Mouse (Mus musculus): ENCODE results near the gene Pdia3. TPM values are rescaled to one million over a fixed set of nuclear protein-coding genes. Genes with fewer than 3 reads are reported as not detected.

Pdia3 gene
- total RNA-seq, 1 experiment from 2014 or later = 182 TPM

DNA sequence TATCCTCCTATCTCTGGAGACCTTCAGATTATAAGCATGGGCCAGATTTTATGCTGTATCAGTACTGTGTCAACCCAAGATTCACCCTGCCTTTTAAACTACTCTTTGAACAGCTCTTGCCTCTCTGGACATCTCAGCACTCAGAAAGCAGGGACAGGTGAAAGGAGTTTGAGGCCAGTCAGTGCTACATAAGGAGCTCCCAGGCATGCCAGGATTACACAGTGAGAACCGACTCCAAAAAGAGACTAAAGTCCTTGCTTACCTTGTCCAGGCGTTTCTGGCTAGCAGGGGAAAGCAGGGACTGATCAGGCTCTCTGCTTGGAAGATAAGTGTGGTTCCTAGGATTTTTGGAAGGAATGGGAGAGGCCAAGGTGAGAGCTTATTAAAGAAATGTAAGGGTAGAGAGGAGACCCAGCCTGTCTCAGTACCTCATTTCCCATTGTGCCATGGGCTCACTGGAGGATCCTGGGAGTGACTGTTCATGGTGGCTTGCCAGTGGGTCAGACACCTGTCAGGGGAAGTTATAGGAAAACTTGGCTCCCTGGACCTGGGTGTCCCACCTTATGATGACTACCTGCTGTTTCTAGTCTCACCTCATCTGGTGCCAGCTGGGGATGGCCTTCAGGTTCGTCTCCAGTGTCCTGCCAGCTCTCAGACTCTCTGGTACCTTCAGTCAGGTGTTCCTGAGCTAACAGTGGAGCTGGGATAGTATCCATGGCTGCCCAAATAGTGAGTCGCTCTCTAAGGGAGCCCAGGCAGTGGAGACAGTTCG lies 27.4 kb downstream of the Pdia3 start:
- ATAC-seq (replicated peaks; ENCODE audit: insufficient number of reproducible peaks, low FRiP score, low TSS enrichment, poor library complexity, severe bottlenecking) = no peak

GRCm38 (mm10) chr2:121441800-121442199 lies 28.2 kb downstream of the Pdia3 start:
- peak; percentile 32; the same call in 1 of the 2 replicates for ATAC-seq (replicated peaks; ENCODE audit: insufficient number of reproducible peaks, low FRiP score, low TSS enrichment, poor library complexity, severe bottlenecking)

GRCm38 (mm10) chr2:121442259-121443067 lies 28.9 kb downstream of the Pdia3 start:
- peak; percentile 76 for ATAC-seq (replicated peaks; ENCODE audit: insufficient number of reproducible peaks, low FRiP score, low TSS enrichment, poor library complexity, severe bottlenecking)

GRCm38 (mm10) chr2:121443068-121443349 lies 29.4 kb downstream of the Pdia3 start:
- no peak for ATAC-seq (replicated peaks; ENCODE audit: insufficient number of reproducible peaks, low FRiP score, low TSS enrichment, poor library complexity, severe bottlenecking)

GRCm38 (mm10) chr2:121444178-121444577 lies 30.6 kb downstream of the Pdia3 start, which contains the start of gene Ell3:
Ell3 (minus strand) TSS chr2:121444278.
- no peak for ATAC-seq (replicated peaks; ENCODE audit: insufficient number of reproducible peaks, low FRiP score, low TSS enrichment, poor library complexity, severe bottlenecking)

GRCm38 (mm10) chr2:121445117-121445516 lies 31.5 kb downstream of the Pdia3 start:
- no peak for ATAC-seq (replicated peaks; ENCODE audit: insufficient number of reproducible peaks, low FRiP score, low TSS enrichment, poor library complexity, severe bottlenecking)

DNA sequence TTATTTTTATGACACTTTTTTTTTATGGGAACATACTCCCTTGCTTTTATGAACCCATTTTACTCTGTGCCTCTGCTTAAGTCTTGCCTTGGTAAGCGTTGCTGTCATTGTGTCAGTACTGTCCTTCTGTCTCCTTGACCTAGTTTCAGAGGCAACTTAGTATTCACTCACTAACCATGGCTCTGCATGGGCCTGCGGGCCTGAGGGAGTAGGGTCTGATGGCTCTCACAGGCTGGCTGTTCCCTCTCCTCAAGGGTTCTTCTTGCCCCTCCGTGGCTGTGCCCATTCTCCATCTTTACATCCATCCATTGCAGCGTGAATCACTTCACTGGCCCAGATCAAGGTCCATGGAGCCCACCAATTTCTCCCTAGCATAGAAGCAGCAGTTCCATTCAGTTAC lies 32.9 kb downstream of the Pdia3 start:
- no peak for ATAC-seq (replicated peaks; ENCODE audit: insufficient number of reproducible peaks, low FRiP score, low TSS enrichment, poor library complexity, severe bottlenecking)

DNA sequence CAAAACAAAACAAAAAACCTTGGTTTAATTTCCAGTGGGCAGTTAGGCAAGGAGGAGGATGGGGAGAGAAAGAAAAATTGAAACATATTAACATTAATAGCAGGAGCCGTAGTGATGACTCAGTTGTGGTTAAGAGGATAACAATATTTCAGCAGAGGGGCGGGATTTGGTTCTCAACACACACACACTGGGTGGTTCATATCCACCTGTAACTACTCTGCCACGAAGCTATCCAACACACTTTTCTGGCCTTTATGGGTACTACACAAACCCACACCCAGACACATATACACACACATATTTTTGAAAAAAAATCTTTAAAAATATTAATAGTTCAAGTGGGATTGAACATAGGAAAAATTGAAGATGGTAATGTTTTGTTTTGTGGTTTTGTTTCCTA lies 33.4 kb downstream of the Pdia3 start:
- no peak for ATAC-seq (replicated peaks; ENCODE audit: insufficient number of reproducible peaks, low FRiP score, low TSS enrichment, poor library complexity, severe bottlenecking)

DNA sequence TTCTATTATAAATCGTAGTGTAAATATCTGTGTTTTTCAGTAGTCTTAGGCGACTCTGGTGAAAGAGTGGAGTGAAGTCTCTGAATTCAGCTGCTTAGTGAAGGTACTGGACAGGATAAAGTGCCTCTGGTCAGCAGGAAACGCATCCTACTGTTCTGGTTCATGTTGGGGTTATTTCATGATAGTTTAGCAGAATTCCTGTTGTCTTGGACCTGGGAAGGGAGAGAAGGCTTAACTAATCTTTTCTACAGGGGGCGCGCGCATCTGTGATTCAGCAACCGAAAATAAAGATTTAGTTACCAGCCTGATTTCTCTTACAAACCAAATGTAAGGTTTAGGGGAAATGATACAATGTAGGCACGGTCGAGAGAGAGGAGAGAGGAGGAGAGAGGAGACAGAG lies 34.6 kb downstream of the Pdia3 start:
- no peak for ATAC-seq (replicated peaks; ENCODE audit: insufficient number of reproducible peaks, low FRiP score, low TSS enrichment, poor library complexity, severe bottlenecking)

GRCm38 (mm10) chr2:121448739-121449535 lies 35.4 kb downstream of the Pdia3 start, which contains the start of gene Serf2:
Serf2 (plus strand) TSS chr2:121449195.
- peak; percentile 83 for ATAC-seq (replicated peaks; ENCODE audit: insufficient number of reproducible peaks, low FRiP score, low TSS enrichment, poor library complexity, severe bottlenecking)

DNA sequence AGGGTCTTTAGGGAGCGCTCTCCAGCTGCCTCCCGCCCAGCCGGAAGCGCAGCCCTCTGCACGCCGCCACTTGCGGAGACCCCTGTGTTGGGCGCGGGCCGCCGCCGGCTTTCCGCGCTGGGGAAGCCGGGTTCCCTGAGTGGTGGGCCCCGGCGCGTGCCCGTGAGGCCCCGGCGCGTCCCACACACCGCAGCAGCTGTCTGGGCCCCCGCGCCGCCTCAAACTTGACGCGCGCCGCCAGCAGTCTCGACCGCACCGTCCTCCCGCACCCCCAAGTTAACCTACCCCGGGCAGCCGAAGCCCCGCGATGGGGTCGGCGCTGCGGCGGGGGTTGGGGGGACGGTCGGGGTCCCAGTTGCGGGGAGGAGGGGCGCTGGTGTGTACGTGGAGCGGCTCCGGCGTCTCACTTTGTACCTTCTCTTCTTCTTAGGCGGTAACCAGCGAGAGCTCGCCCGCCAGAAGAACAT lies 36.0 kb downstream of the Pdia3 start:
- ATAC-seq (replicated peaks; ENCODE audit: insufficient number of reproducible peaks, low FRiP score, low TSS enrichment, poor library complexity, severe bottlenecking) = no peak

GRCm38 (mm10) chr2:121450093-121450492 lies 36.5 kb downstream of the Pdia3 start:
- peak; percentile 16; the same call in 1 of the 2 replicates for ATAC-seq (replicated peaks; ENCODE audit: insufficient number of reproducible peaks, low FRiP score, low TSS enrichment, poor library complexity, severe bottlenecking)

DNA sequence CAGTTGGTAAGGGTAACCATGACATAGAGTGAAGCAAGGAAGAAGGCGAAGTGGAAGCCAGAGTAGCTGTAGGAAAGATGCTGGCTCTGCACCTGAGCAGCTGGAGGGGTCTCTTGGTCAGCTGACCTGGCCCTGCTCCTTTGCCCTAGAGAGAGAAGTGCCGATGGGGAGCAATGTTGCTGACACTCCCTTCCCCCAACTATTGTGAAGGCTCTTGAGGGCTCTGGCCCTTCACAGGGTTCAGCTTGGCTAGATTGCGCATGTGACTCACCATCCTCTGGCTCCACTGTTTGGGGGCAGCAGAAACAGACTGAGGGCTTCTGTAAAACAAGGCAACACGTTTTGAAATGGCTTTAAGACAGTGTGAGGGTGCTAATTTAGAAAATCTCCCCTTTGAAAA lies 38.8 kb downstream of the Pdia3 start:
- no peak for ATAC-seq (replicated peaks; ENCODE audit: insufficient number of reproducible peaks, low FRiP score, low TSS enrichment, poor library complexity, severe bottlenecking)

GRCm38 (mm10) chr2:121452990-121453389 lies 39.4 kb downstream of the Pdia3 start, which contains the start of gene Hypk:
Hypk (plus strand) TSS chr2:121453290.
- no peak for ATAC-seq (replicated peaks; ENCODE audit: insufficient number of reproducible peaks, low FRiP score, low TSS enrichment, poor library complexity, severe bottlenecking)

GRCm38 (mm10) chr2:121453917-121454316 lies 40.3 kb downstream of the Pdia3 start:
- ATAC-seq (replicated peaks; ENCODE audit: insufficient number of reproducible peaks, low FRiP score, low TSS enrichment, poor library complexity, severe bottlenecking) = no peak

GRCm38 (mm10) chr2:121455534-121455933 lies 42.0 kb downstream of the Pdia3 start:
- no peak for ATAC-seq (replicated peaks; ENCODE audit: insufficient number of reproducible peaks, low FRiP score, low TSS enrichment, poor library complexity, severe bottlenecking)

- peak; percentile 95 for ATAC-seq (replicated peaks; ENCODE audit: insufficient number of reproducible peaks, low FRiP score, low TSS enrichment, poor library complexity, severe bottlenecking)
These were observed 43.4 kb downstream of the Pdia3 start, which contains the start of gene Serinc4 for GRCm38 (mm10) chr2:121456692-121457642. Serinc4 (minus strand) TSS chr2:121456781.

- ATAC-seq (replicated peaks; ENCODE audit: insufficient number of reproducible peaks, low FRiP score, low TSS enrichment, poor library complexity, severe bottlenecking) = no peak
These were observed 46.5 kb downstream of the Pdia3 start for GRCm38 (mm10) chr2:121460071-121460470.
